Mouse (Mus musculus): ENCODE measurements at regions not wholly inside any gene's neighbourhood (a gene's known extent, or its start where the extent isn't known, plus 50 kb on each side); places are given as distances from the start of the nearest gene placed in this dataset.

GRCm38 (mm10) chr5:18085456-18085855 is 123.1 kb downstream of the Gnat3 start:
- Histone ChIP-seq H3K79me2 (ENCODE audit: control insufficient read depth, insufficient read depth, low read length, poor library complexity) (no peaks in the 10 kb centered on the region), H3K4me3 (ENCODE audit: control insufficient read depth in 1 of 2, insufficient read depth in 1 of 2, low read depth in 2 of 2, low read length in 2 of 2) (no peak overlapping the region), H3K4me1 (ENCODE audit: control insufficient read depth in 1 of 2, insufficient read depth in 2 of 2, low read length in 2 of 2) (no peaks in the 10 kb centered on the region), H3K9ac (ENCODE audit: control insufficient read depth, low read depth, low read length, poor library complexity, severe bottlenecking) (no peak overlapping the region), H3K27me3 (ENCODE audit: control insufficient read depth in 1 of 2, insufficient read depth in 2 of 2, low read length in 2 of 2) (no peaks in the 10 kb centered on the region; a peak in 1 of 4 replicates), H3K27ac (ENCODE audit: control insufficient read depth, low read depth, low read length) (no peak overlapping the region), H3K9me3 (replicated peaks; ENCODE audit: insufficient read depth, low read length) (no peaks in the 10 kb centered on the region), H3K36me3 (ENCODE audit: control insufficient read depth in 1 of 2, insufficient read depth in 2 of 2, low read length in 2 of 2) (no peaks in the 10 kb centered on the region)
- TF ChIP-seq MXI1 (IDR thresholded peaks at IDR 0.05; ENCODE audit: low read depth, low read length) (no peak), SIN3A (IDR thresholded peaks at IDR 0.05; ENCODE audit: low read length) (no peak), EP300 (IDR thresholded peaks at IDR 0.05; ENCODE audit: low read depth in 1 of 2, low read length in 2 of 2) (no peak), KAT2A (conservative IDR thresholded peaks at IDR 0.05; ENCODE audit: low read depth, low read length) (no peak), ZKSCAN1 (IDR thresholded peaks at IDR 0.05; ENCODE audit: low read depth, low read length) (no peak), NRF1 (IDR thresholded peaks at IDR 0.05; ENCODE audit: insufficient read depth, low read depth, low read length, poor library complexity, severe bottlenecking) (no peak), E2F4 (IDR thresholded peaks at IDR 0.05; ENCODE audit: borderline replicate concordance, low read depth, low read length) (no peak), ETS1 (IDR thresholded peaks at IDR 0.05; ENCODE audit: low read depth, low read length) (no peak), ZC3H11A (IDR thresholded peaks at IDR 0.05; ENCODE audit: low read depth, low read length) (no peak)
- no peak for DNase-seq (ENCODE audit: low read depth, low spot score)

DNA sequence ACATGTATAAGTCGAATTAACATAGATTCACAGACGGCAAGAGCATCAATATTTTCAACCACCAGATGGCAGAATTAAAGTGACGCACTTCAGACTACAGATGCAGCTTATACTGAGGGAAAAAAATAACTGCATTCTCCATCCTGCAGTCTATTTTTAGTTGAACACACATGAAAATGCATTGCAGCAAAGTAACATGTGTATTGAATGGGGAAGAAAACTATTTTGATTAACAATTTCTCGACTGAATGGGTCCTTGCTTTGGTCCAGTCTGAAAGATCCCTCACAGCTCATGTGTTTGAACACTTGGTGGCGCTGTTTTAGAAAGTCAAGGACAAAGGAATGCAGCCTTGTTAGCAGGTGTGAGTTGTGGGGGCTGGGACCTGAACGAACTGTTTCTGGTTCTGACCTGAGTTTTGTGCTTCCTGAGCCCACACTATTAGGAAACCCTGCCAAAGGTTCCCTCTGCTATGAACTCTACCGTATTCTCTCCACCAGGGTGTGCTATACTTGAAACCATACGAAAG is 125.6 kb downstream of the Gnat3 start:
- TF ChIP-seq ZC3H11A (IDR thresholded peaks at IDR 0.05; ENCODE audit: low read depth, low read length), result peak; percentile 16; the same call in 1 of the 2 replicates
- peak; percentile 16 to 45 (median 26); a peak in 4 of 6 replicates for TF ChIP-seq CTCF (IDR thresholded peaks at IDR 0.05 in 2 of 3, conservative IDR thresholded peaks at IDR 0.05 in 1 of 3; ENCODE audit: control insufficient read depth in 1 of 3, insufficient read depth in 1 of 3, low read depth in 2 of 3, low read length in 3 of 3, poor library complexity in 1 of 3, severe bottlenecking in 1 of 3)
- peak; percentile 56 for TF ChIP-seq SMC3 (IDR thresholded peaks at IDR 0.05; ENCODE audit: low read depth, low read length)
- no peak for TF ChIP-seq ETS1 (IDR thresholded peaks at IDR 0.05; ENCODE audit: low read depth, low read length)
- Histone ChIP-seq H3K4me1 (ENCODE audit: control insufficient read depth in 1 of 2, insufficient read depth in 2 of 2, low read length in 2 of 2) (no peaks in the 10 kb centered on the region), H3K9ac (ENCODE audit: control insufficient read depth, low read depth, low read length, poor library complexity, severe bottlenecking) (no peak overlapping the region), H3K36me3 (ENCODE audit: control insufficient read depth in 1 of 2, insufficient read depth in 2 of 2, low read length in 2 of 2) (no peaks in the 10 kb centered on the region), H3K27me3 (ENCODE audit: control insufficient read depth in 1 of 2, insufficient read depth in 2 of 2, low read length in 2 of 2) (no peaks in the 10 kb centered on the region; a peak in 1 of 4 replicates), H3K4me3 (ENCODE audit: control insufficient read depth in 1 of 2, insufficient read depth in 1 of 2, low read depth in 2 of 2, low read length in 2 of 2) (no peak overlapping the region), H3K79me2 (ENCODE audit: control insufficient read depth, insufficient read depth, low read length, poor library complexity) (no peaks in the 10 kb centered on the region), H3K27ac (ENCODE audit: control insufficient read depth, low read depth, low read length) (no peak overlapping the region), H3K9me3 (replicated peaks; ENCODE audit: insufficient read depth, low read length) (no peaks in the 10 kb centered on the region)
- DNase-seq (ENCODE audit: low read depth, low spot score), result peak; percentile 39

GRCm38 (mm10) chr5:18089956-18090355 is 127.6 kb downstream of the Gnat3 start:
- H3K27me3 ChIP-seq (ENCODE audit: control insufficient read depth in 1 of 2, insufficient read depth in 2 of 2, low read length in 2 of 2), result no peaks in the 10 kb centered on the region; a peak in 1 of 4 replicates
- no peaks in the 10 kb centered on the region for H3K36me3 ChIP-seq (ENCODE audit: control insufficient read depth in 1 of 2, insufficient read depth in 2 of 2, low read length in 2 of 2)
- no peak for TF ChIP-seq ZC3H11A (IDR thresholded peaks at IDR 0.05; ENCODE audit: low read depth, low read length)
- no peak for TF ChIP-seq POLR2AphosphoS2 (IDR thresholded peaks at IDR 0.05; ENCODE audit: low read length)
- TF ChIP-seq JUND (IDR thresholded peaks at IDR 0.05; ENCODE audit: low read depth, low read length), result no peak
- no peak for TF ChIP-seq ETS1 (IDR thresholded peaks at IDR 0.05; ENCODE audit: low read depth, low read length)
- TF ChIP-seq MAFK (IDR thresholded peaks at IDR 0.05; ENCODE audit: borderline replicate concordance, low read depth, low read length), result no peak
- TF ChIP-seq RCOR1 (IDR thresholded peaks at IDR 0.05; ENCODE audit: low read depth, low read length), result no peak
- TF ChIP-seq E2F4 (IDR thresholded peaks at IDR 0.05; ENCODE audit: borderline replicate concordance, low read depth, low read length), result no peak
- H3K4me1 ChIP-seq (ENCODE audit: control insufficient read depth in 1 of 2, insufficient read depth in 2 of 2, low read length in 2 of 2), result no peaks in the 10 kb centered on the region
- no peak for DNase-seq (ENCODE audit: low read depth, low spot score)
- H3K27ac ChIP-seq (ENCODE audit: control insufficient read depth, low read depth, low read length), result no peak overlapping the region
- no peak overlapping the region for H3K4me3 ChIP-seq (ENCODE audit: control insufficient read depth in 1 of 2, insufficient read depth in 1 of 2, low read depth in 2 of 2, low read length in 2 of 2)
- H3K9me3 ChIP-seq (replicated peaks; ENCODE audit: insufficient read depth, low read length), result no peaks in the 10 kb centered on the region
- H3K79me2 ChIP-seq (ENCODE audit: control insufficient read depth, insufficient read depth, low read length, poor library complexity), result no peaks in the 10 kb centered on the region
- no peak overlapping the region for H3K9ac ChIP-seq (ENCODE audit: control insufficient read depth, low read depth, low read length, poor library complexity, severe bottlenecking)
